Comparison of ENCODE assay signal across 20 mouse cellular contexts in genomic region chr11:39224696-39225095, GRCm38 (mm10).
DNase-seq lines count a peak whose midpoint lies in the region; ATAC-seq and TF ChIP-seq lines count a peak whose summit lies in the region.
"Had no signal": no experiment of that assay in that cellular context is flagged by ENCODE, and none has a peak within 500 bp of the region (broad histone marks: within the 10 kb centered on the region; RNA-seq: fewer than 3 reads in every experiment).

No protein-coding gene starts in this region.

- no peak for TF ChIP-seq POLR2A in brain, embryonic 14.5 days (IDR thresholded peaks at IDR 0.05; ENCODE audit: borderline replicate concordance, extremely low read depth, insufficient read depth, insufficient read length, poor library complexity, severe bottlenecking)

- H3K4me3 ChIP-seq in hindbrain, postnatal 0 days (ENCODE audit: low read length): no peak overlapping the region
- no peak overlapping the region for H3K4me3 ChIP-seq in hindbrain, embryonic 12.5 days
- H3K4me3 ChIP-seq in kidney, postnatal 0 days (replicated peaks; ENCODE audit: low read depth, low read length): no peak overlapping the region
- H3K4me3 ChIP-seq: embryonic facial prominence, embryonic 13.5 days; forebrain, embryonic 15.5 days; heart, embryonic 10.5 days; hindbrain, embryonic 13.5 days had no signal

- no peak for TF ChIP-seq CTCF in hindbrain, postnatal 0 days (IDR thresholded peaks at IDR 0.05; ENCODE audit: low read depth)
- TF ChIP-seq CTCF in kidney, postnatal 0 days (IDR thresholded peaks at IDR 0.05; ENCODE audit: low read depth): no peak
- no peak for TF ChIP-seq CTCF in brain, embryonic 14.5 days (IDR thresholded peaks at IDR 0.05; ENCODE audit: borderline replicate concordance, extremely low read depth, insufficient read depth, insufficient read length)

- H3K9ac ChIP-seq in hindbrain, postnatal 0 days (replicated peaks; ENCODE audit: low read length): no peak overlapping the region
- H3K9ac ChIP-seq in hindbrain, embryonic 12.5 days: no peak overlapping the region
- H3K9ac ChIP-seq in kidney, postnatal 0 days (ENCODE audit: low read depth, low read length): no peak overlapping the region
- H3K9ac ChIP-seq: embryonic facial prominence, embryonic 13.5 days; forebrain, embryonic 15.5 days; hindbrain, embryonic 13.5 days had no signal

- no peak overlapping the region for H3K27ac ChIP-seq in hindbrain, postnatal 0 days
- no peak overlapping the region for H3K27ac ChIP-seq in hindbrain, embryonic 12.5 days
- no peak overlapping the region for H3K27ac ChIP-seq in kidney, postnatal 0 days
- H3K27ac ChIP-seq: embryonic facial prominence, embryonic 13.5 days; forebrain, embryonic 15.5 days; heart, embryonic 10.5 days; hindbrain, embryonic 13.5 days had no signal

- WGBS in hindbrain, postnatal 0 days: 40% methylated on average over 2 of the region's 2 CpGs
- 62% methylated on average over 2 of the region's 2 CpGs for WGBS in hindbrain, embryonic 12.5 days
- 33% methylated on average over 2 of the region's 2 CpGs for WGBS in kidney, postnatal 0 days

- no peaks in the 10 kb centered on the region for H3K9me3 ChIP-seq in hindbrain, postnatal 0 days (ENCODE audit: low read length)
- no peaks in the 10 kb centered on the region for H3K9me3 ChIP-seq in hindbrain, embryonic 12.5 days (replicated peaks)
- H3K9me3 ChIP-seq in kidney, postnatal 0 days (replicated peaks; ENCODE audit: low read length): no peaks in the 10 kb centered on the region
- H3K9me3 ChIP-seq: embryonic facial prominence, embryonic 13.5 days; forebrain, embryonic 15.5 days; heart, embryonic 10.5 days; hindbrain, embryonic 13.5 days had no signal

- DNase-seq in cerebellum, postnatal 14 days: peak; percentile 11 to 47
- no peak for DNase-seq in cerebellum, adult 11-12 months
- DNase-seq in hindbrain, postnatal 0 days (ENCODE audit: low spot score): peak; percentile 46
- peak; percentile 4 for DNase-seq in kidney, postnatal 0 days (ENCODE audit: low spot score)
- DNase-seq in kidney, adult 8-10 months: no peak
- peak; percentile 32 for DNase-seq in brain, embryonic 14.5 days (ENCODE audit: low read depth)
- no peak for DNase-seq in heart, adult 8-10 months (ENCODE audit: low spot score)
- DNase-seq: adrenal gland, postnatal 10 days; cerebellum, adult 18-20 months; cerebellum, adult 9-11 months; gastrocnemius, postnatal 36 days; heart, adult 11 months; heart, postnatal 10 days; heart, postnatal 4 days had no signal

- H3K4me2 ChIP-seq in hindbrain, postnatal 0 days (ENCODE audit: low read depth, low read length): no peak overlapping the region
- no peak overlapping the region for H3K4me2 ChIP-seq in hindbrain, embryonic 12.5 days (replicated peaks)
- no peak overlapping the region for H3K4me2 ChIP-seq in kidney, postnatal 0 days (ENCODE audit: low read length)
- H3K4me2 ChIP-seq: embryonic facial prominence, embryonic 13.5 days; forebrain, embryonic 15.5 days; hindbrain, embryonic 13.5 days had no signal

- no peaks in the 10 kb centered on the region for H3K4me1 ChIP-seq in hindbrain, postnatal 0 days (ENCODE audit: insufficient read depth, low read length)
- no peaks in the 10 kb centered on the region for H3K4me1 ChIP-seq in hindbrain, embryonic 12.5 days
- no peaks in the 10 kb centered on the region for H3K4me1 ChIP-seq in kidney, postnatal 0 days (replicated peaks; ENCODE audit: insufficient read depth, low read length)
- H3K4me1 ChIP-seq: embryonic facial prominence, embryonic 13.5 days; forebrain, embryonic 15.5 days; heart, embryonic 10.5 days had no signal

- H3K36me3 ChIP-seq in hindbrain, postnatal 0 days (ENCODE audit: insufficient read depth, low read length): no peaks in the 10 kb centered on the region
- no peaks in the 10 kb centered on the region for H3K36me3 ChIP-seq in hindbrain, embryonic 12.5 days
- H3K36me3 ChIP-seq in kidney, postnatal 0 days (ENCODE audit: insufficient read depth, low read length): no peaks in the 10 kb centered on the region
- H3K36me3 ChIP-seq: embryonic facial prominence, embryonic 13.5 days; forebrain, embryonic 15.5 days; heart, embryonic 10.5 days; hindbrain, embryonic 13.5 days had no signal

- H3K27me3 ChIP-seq in hindbrain, postnatal 0 days (ENCODE audit: insufficient read depth, low read length): no peaks in the 10 kb centered on the region
- no peaks in the 10 kb centered on the region for H3K27me3 ChIP-seq in hindbrain, embryonic 12.5 days
- no peaks in the 10 kb centered on the region for H3K27me3 ChIP-seq in kidney, postnatal 0 days (ENCODE audit: insufficient read depth, low read length)
- H3K27me3 ChIP-seq: embryonic facial prominence, embryonic 13.5 days; forebrain, embryonic 15.5 days; hindbrain, embryonic 13.5 days had no signal

- 0 out of 2 replicates have a peak, but pooled peaks have one; percentile 55 for ATAC-seq in hindbrain, postnatal 0 days
- ATAC-seq in hindbrain, embryonic 12.5 days (ENCODE audit: low FRiP score): no peak
- ATAC-seq in kidney, postnatal 0 days (replicated peaks; ENCODE audit: low FRiP score, low read depth): no peak
- ATAC-seq: forebrain, embryonic 15.5 days; inflammation-experienced regulatory T-cells, adult 6 months had no signal

Comparison
In these comparisons a context has a peak if more than half of its experiments do, and no peak if none do; other contexts are left out.
1. DNase-seq: peak in cerebellum, postnatal 14 days (2 of 2), hindbrain, postnatal 0 days (single experiment), kidney, postnatal 0 days (single experiment) and brain, embryonic 14.5 days (single experiment); none in cerebellum, adult 11-12 months (single experiment), kidney, adult 8-10 months (0 of 2) and heart, adult 8-10 months (single experiment).